Mouse (Mus musculus) midbrain, embryonic 14.5 days (tissue): ENCODE data around the gene Ccdc150. TPM values are rescaled to one million over a fixed set of nuclear protein-coding genes. Genes with fewer than 3 reads are reported as not detected.

Source experiments
- ATAC-seq: fragments of 200-750 bp; cut with Nextera tagmentation; 2 replicates; pipeline ENCODE4 v1.8.0; 2017; ENCODE audit warnings: moderate number of reproducible peaks, moderate library complexity; ENCODE audit not compliant: low FRiP score, low TSS enrichment
- DNase-seq: peaks from one replicate; pipeline ENCODE4 v3.0.0-alpha.2; 2015
- H3K27ac ChIP-seq: fragments of 300-500 bp; sonication (generic); replicated peaks from 2 replicates; pipeline ENCODE4 v1.5.1; 2014; ENCODE audit warnings: mild to moderate bottlenecking, low read depth, low read length, moderate library complexity
- H3K27me3 ChIP-seq: fragments of 300-500 bp; sonication (generic); 2 replicates; pipeline ENCODE4 v1.6.1; 2014; ENCODE audit warnings: low read length, control low read depth, mixed read lengths; ENCODE audit not compliant: control insufficient read depth, insufficient read depth
- H3K36me3 ChIP-seq: fragments of 300-500 bp; sonication (generic); 2 replicates; pipeline ENCODE4 v1.6.1; 2014; ENCODE audit warnings: low read length, control low read depth; ENCODE audit not compliant: control insufficient read depth, insufficient read depth
- H3K4me1 ChIP-seq: fragments of 300-500 bp; sonication (generic); 2 replicates; pipeline ENCODE4 v1.6.1; 2014; ENCODE audit warnings: mild to moderate bottlenecking, antibody characterized with exemption, low read length, control low read depth; ENCODE audit not compliant: control insufficient read depth, insufficient read depth
- H3K4me2 ChIP-seq: fragments of 300-500 bp; sonication (generic); 2 replicates; pipeline ENCODE4 v1.6.1; 2014; ENCODE audit warnings: mild to moderate bottlenecking, low read length, moderate library complexity
- H3K4me3 ChIP-seq: fragments of 300-500 bp; sonication (generic); replicated peaks from 2 replicates; pipeline ENCODE4 v1.5.1; 2014; ENCODE audit warnings: low read depth, low read length
- H3K9ac ChIP-seq: fragments of 300-500 bp; sonication (generic); replicated peaks from 2 replicates; pipeline ENCODE4 v1.6.1; 2014; ENCODE audit warnings: mild to moderate bottlenecking, low read length, moderate library complexity
- H3K9me3 ChIP-seq: fragments of 300-500 bp; sonication (generic); 2 replicates; pipeline ENCODE4 v1.6.1; 2016; ENCODE audit warnings: low read length, control low read depth, mixed read lengths; ENCODE audit not compliant: control insufficient read depth
- WGBS: fragments of 180-500 bp; shearing (Covaris S2); extraction: QIAGEN DNeasy Blood & Tissue Kit; methylation state at CpG from one replicate; pipeline ENCODE4 v1.1.7; 2014; 5-methylcytosine and 5-hydroxymethylcytosine counted together
- polyA plus RNA-seq: library from polyadenylated mRNA; unstranded; fragments of >200 nt; fragmentation: Nextera tagmentation; extraction: Ambion mirVana; gene quantifications from 2 replicates; pipeline ENCODE4 v1.2.1, GENCODE M21; 2014

Gene Ccdc150
- polyA plus RNA-seq: 0.16 TPM in 1 of 2 replicates, not detected in the other

DNA sequence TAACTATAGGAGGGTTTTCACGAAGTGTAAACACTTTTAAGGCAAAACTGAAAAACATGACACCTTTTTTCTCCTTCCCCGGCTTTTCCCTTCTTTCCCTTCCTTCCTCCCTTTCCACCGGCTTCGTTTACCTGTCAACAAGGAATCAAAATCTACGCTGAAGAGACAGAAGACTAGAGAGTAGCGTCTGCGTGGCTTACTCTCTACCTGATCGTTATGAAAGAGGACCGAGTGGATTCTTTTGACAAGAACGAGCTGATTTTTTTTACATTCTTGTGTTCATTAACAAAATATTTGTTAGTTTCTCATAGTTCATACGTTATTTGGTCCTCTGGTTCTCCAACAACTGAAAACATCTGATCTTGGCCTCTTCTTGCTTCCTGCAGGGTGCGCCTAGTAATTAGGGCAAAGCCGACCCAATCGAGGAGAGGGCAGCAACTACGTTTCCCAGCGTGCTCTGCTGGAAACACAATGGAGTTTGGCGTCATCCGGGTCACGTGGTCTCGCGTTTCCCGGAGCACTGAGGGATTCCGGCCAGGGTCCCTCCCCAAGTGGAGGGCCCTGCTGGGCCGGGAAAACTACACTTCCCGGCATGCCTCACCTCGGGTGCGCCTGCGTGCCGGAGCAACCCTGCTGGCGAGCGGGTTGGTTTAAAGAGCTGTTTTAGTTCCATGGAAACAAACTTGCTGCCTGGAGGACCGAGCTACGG lies at the start of gene Ccdc150:
Gene Ccdc150, plus strand, starts transcription at position 526 of the 709 bp plus-strand sequence.
- ATAC-seq: peak; percentile 100
- Histone ChIP-seq H3K4me1 (peaks cover 2% of the 10 kb centered on the region; the same call in 1 of the 2 replicates), H3K9ac (peak within 1 kb of the TSS; percentile 46; the same call in 1 of the 2 replicates), H3K9me3 (no peaks in the 10 kb centered on the region), H3K4me2 (peak within 1 kb of the TSS; percentile 69), H3K4me3 (peak within 1 kb of the TSS; percentile 47), H3K27me3 (no peaks in the 10 kb centered on the region), H3K36me3 (no peaks in the 10 kb centered on the region), H3K27ac (no peak within 1 kb of the TSS)
- DNase-seq: peak; percentile 99
- WGBS: 17% methylated on average over 33 of the region's 33 CpGs

DNA sequence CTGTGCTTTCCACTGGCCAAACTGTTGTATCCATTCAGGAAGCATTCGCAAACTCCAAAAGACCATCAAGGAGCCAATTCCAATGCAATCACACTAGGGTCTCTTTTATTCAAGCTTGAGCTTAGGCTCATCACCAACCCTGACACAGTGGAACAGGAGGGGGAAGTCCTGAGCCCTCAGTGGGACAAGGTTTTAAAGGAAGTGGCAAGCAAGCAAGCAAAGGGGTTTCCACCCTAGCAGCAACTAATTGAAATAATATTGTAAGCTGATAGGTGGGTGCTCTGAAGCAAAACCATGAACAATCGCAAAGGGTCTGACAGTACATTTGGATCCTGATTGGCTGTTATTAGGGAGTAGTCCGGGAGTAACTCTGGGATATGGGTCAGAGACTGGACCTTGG lies 30.2 kb upstream of the Ccdc150 start:
- DNase-seq (no peak), ATAC-seq (no peak)
- Histone ChIP-seq H3K4me2 (no peak overlapping the region), H3K4me1 (no peaks in the 10 kb centered on the region), H3K27ac (no peak overlapping the region), H3K36me3 (no peaks in the 10 kb centered on the region), H3K9me3 (no peaks in the 10 kb centered on the region), H3K9ac (no peak overlapping the region), H3K4me3 (no peak overlapping the region), H3K27me3 (no peaks in the 10 kb centered on the region)
- 93% methylated on average over 3 of the region's 3 CpGs for WGBS

DNA sequence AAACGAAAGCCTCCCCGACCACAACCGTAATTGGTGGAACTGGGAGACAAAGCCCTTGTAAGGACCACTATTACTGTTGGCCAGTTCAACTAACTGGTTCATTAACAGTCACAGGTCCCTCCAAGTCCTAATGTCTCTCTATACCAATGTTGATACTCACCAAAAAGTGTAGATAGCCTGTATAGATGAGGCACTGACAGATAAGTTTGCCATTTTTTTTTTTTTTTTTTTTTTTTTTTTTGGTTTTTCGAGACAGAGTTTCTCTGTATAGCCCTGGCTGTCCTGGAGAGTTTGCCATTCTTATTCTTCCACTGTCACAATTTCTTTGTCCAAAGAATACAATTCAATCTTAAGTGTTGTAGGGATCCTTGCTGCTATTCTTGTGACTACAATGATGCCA lies 7.8 kb upstream of the Ccdc150 start:
- ATAC-seq (no peak), DNase-seq (no peak)
- no peak overlapping the region for H3K4me3 ChIP-seq
- no peaks in the 10 kb centered on the region for H3K4me1 ChIP-seq
- no peak overlapping the region for H3K9ac ChIP-seq
- no peak overlapping the region for H3K4me2 ChIP-seq
- 90% methylated on average over 4 of the region's 4 CpGs for WGBS
- H3K9me3 ChIP-seq: no peaks in the 10 kb centered on the region
- H3K27ac ChIP-seq: no peak overlapping the region
- H3K36me3 ChIP-seq: no peaks in the 10 kb centered on the region
- no peaks in the 10 kb centered on the region for H3K27me3 ChIP-seq

DNA sequence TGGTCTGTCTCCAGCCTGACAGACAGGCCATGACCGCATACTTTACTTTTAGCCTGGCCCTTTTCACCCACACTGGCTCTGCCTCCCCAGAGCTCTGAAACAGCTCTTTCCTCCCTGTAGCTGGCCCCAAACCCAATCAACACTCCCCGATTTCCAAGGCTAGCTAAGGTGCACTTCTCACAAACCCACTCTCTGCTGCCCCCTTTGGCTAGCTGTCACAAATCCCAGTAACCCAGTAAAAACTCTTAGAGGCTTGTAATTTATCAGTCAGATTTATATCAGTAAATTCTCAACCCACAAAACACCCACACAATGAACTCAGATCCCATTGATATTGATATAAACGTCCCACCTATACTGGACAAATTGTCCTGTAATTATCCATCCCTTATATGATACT lies 25.1 kb downstream of the Ccdc150 start:
- Histone ChIP-seq H3K9ac (no peak overlapping the region), H3K36me3 (no peaks in the 10 kb centered on the region), H3K27me3 (no peaks in the 10 kb centered on the region), H3K27ac (no peak overlapping the region), H3K4me1 (no peaks in the 10 kb centered on the region), H3K4me2 (no peak overlapping the region), H3K4me3 (no peak overlapping the region), H3K9me3 (no peaks in the 10 kb centered on the region)
- DNase-seq: no peak
- no peak for ATAC-seq
- 71% methylated on average over 3 of the region's 3 CpGs for WGBS

DNA sequence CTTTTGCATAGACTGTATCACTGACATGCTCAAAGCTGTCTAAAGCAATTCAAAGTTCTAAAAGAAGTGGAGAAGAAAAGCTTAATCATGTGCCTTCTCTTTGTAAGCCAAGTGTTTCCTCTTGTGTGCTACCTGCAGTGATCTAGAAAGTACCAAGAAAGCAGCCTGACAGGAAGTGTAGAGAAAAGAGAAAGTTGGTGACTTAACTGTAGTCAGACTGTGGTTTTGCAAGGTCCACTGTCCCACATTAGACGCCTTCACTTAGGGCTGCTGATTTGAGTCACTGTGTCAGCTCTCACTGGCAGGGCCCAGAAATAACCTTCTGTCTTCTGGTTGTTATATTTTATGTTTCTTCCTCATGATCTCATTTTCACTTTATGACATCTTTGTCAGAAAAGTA lies 29.1 kb downstream of the Ccdc150 start:
- H3K36me3 ChIP-seq: no peaks in the 10 kb centered on the region
- H3K4me3 ChIP-seq: no peak overlapping the region
- 96% methylated on average over 1 of the region's 1 CpGs for WGBS
- ATAC-seq: no peak
- no peak overlapping the region for H3K9ac ChIP-seq
- no peak overlapping the region for H3K27ac ChIP-seq
- no peaks in the 10 kb centered on the region for H3K27me3 ChIP-seq
- DNase-seq: no peak
- no peak overlapping the region for H3K4me2 ChIP-seq
- no peaks in the 10 kb centered on the region for H3K9me3 ChIP-seq
- H3K4me1 ChIP-seq: no peaks in the 10 kb centered on the region

DNA sequence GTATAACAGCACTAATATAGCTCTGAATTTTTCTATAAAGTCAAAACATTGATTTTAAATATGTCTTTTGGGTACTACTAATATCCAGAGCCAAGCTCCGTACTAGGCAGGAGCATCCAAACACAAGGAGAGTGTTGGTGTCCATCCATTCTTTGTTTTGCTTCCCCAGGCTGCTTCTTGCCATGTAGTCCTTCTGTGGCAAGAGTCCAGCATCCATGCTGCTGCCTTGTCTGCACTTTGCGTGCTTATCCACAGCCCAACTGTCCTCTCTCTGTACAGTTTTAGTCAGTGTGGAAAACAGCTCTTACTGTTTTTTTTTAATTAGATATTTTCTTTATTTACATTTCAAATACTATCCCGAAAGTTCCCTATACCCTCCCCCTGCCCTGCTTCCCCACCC lies 30.2 kb downstream of the Ccdc150 start:
- Histone ChIP-seq H3K36me3 (no peaks in the 10 kb centered on the region), H3K27ac (no peak overlapping the region), H3K4me2 (no peak overlapping the region), H3K9ac (no peak overlapping the region), H3K4me3 (no peak overlapping the region), H3K27me3 (no peaks in the 10 kb centered on the region), H3K9me3 (no peaks in the 10 kb centered on the region), H3K4me1 (no peaks in the 10 kb centered on the region)
- ATAC-seq (no peak), DNase-seq (no peak)
- WGBS: 88% methylated on average over 3 of the region's 3 CpGs

DNA sequence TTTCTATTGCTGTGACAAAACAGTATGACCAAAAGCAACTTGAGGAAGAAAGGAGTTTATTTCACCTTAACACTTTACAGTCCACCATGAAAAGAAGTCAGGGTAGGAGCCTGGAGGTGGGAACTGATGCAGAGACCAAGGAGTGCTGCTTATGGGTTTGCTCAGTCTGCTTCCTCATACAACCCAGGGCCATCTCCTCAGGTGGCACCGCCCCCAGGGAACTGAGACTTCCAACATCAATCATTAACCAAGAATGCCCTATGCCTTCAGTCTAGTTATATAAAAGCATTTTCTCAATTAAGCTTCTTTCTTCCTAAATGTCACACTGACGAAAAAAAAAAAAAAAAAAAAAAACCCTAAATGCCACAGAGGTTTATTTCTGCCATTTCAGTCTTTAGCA lies 55.9 kb downstream of the Ccdc150 start:
- no peaks in the 10 kb centered on the region for H3K36me3 ChIP-seq
- no peaks in the 10 kb centered on the region for H3K27me3 ChIP-seq
- no peaks in the 10 kb centered on the region for H3K9me3 ChIP-seq
- H3K4me2 ChIP-seq: no peak overlapping the region
- no peak overlapping the region for H3K27ac ChIP-seq
- no peaks in the 10 kb centered on the region for H3K4me1 ChIP-seq
- 72% methylated on average over 2 of the region's 2 CpGs for WGBS
- no peak overlapping the region for H3K4me3 ChIP-seq
- ATAC-seq (no peak), DNase-seq (no peak)
- H3K9ac ChIP-seq: no peak overlapping the region

DNA sequence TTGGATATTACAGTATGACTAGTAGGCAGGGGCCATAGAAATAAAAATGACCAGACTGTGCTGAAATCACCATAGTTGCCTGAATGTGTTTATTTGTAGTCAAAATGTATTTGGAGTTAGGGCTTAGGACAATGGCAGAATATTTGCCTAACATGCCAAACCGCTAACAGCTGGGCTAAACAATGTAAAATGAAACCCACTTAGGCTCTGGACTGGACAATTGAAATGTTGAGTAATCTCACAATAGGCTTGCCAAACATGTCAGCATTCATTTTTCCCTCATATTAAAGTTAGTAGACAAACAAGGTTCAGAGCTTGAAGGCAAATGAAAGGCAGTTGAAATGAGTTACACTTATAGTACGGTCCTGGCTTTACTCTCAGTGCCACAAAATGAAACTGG lies 76.2 kb downstream of the Ccdc150 start:
- Histone ChIP-seq H3K4me3 (no peak overlapping the region), H3K27ac (no peak overlapping the region), H3K4me1 (no peaks in the 10 kb centered on the region), H3K9ac (no peak overlapping the region), H3K36me3 (no peaks in the 10 kb centered on the region), H3K4me2 (no peak overlapping the region), H3K9me3 (no peaks in the 10 kb centered on the region), H3K27me3 (no peaks in the 10 kb centered on the region)
- ATAC-seq (no peak), DNase-seq (no peak)
- 94% methylated on average over 2 of the region's 2 CpGs for WGBS

DNA sequence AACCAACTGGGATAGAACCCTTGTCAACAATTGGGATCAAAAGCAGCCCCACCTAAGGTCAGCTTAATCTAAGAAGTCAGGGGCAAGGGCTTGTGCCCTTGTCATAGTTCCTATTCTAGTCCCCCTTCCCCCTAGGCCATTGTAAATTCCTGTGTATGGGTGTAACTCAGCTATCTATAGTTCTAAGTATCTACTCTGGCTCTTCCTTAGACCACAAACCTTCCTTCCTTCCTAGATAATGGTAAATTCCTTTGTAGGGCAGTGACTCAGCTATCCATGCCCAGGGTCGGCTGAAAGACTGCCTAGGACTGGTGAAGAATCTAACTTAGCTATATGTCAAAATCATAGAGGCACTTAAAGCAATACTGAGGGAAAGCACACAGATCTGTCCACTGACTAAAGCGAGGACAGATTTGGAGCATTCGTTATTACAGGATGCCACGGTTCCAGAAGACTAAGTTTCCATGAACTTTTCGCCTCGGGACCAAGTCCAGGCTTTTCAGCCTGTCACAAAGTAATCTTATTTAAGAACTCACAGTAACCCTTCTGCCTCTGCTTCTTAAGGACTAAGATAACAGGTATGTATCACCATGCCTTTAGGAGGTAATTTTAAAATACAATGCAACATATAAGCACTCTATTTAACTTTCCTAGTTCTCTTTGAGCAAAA lies 77.5 kb downstream of the Ccdc150 start:
- ATAC-seq: no peak
- Histone ChIP-seq H3K27me3 (no peaks in the 10 kb centered on the region), H3K36me3 (no peaks in the 10 kb centered on the region)

More for the DNA sequence above, 77.5 kb downstream of the Ccdc150 start:
- Histone ChIP-seq H3K9ac (no peak overlapping the region), H3K9me3 (no peaks in the 10 kb centered on the region), H3K4me2 (no peak overlapping the region), H3K4me1 (no peaks in the 10 kb centered on the region), H3K27ac (no peak overlapping the region), H3K4me3 (no peak overlapping the region)
- no peak for DNase-seq
- 86% methylated on average over 6 of the region's 6 CpGs for WGBS
